Mouse (Mus musculus): ENCODE measurements around the gene Ccpg1os. TPM values are rescaled to one million over a fixed set of nuclear protein-coding genes. Genes with fewer than 3 reads are reported as not detected.

The Ccpg1os gene
- polyA plus RNA-seq, 1 experiment from 2014 or later = 31.2 TPM

DNA sequence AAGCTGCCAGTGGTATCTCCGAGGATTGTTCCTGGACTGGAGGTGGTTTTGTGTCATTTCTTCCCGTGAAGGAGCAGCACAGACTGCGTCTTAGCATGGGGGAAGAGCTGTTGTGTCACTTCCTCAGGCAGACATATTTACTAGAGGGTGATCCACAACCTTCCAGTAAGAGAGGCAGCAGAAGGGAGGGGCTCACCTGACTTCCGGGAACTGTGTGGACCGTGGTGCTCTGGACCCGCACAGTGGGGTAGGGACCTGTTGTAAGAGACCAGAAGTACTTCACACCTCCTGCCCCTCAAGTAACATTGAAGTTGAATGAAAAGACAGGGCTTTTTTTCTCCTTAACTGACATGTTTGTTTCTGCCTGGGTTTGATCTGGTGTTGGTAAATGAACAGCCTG lies 19.9 kb upstream of the Ccpg1os start:
- 65% methylated on average over 6 of the region's 6 CpGs for WGBS
- Histone ChIP-seq H3K9ac (replicated peaks; ENCODE audit: low read depth) (no peak overlapping the region), H3K9me3 (ENCODE audit: low read length) (no peaks in the 10 kb centered on the region), H3K4me3 (ENCODE audit: low read depth, low read length) (no peak overlapping the region), H3K27ac (ENCODE audit: low read length) (no peak overlapping the region), H3K36me3 (ENCODE audit: insufficient read depth, low read length) (peaks cover 17% of the 10 kb centered on the region; the same call in 1 of the 2 replicates), H3K4me2 (replicated peaks; ENCODE audit: low read depth, low read length) (no peak overlapping the region), H3K27me3 (replicated peaks; ENCODE audit: insufficient read depth, low read length) (no peaks in the 10 kb centered on the region), H3K4me1 (ENCODE audit: insufficient read depth, low read depth, low read length) (no peaks in the 10 kb centered on the region)
- DNase-seq (ENCODE audit: low spot score) (no peak), ATAC-seq (no peak)
- no peak for TF ChIP-seq CTCF (IDR thresholded peaks at IDR 0.05)
- TF ChIP-seq EP300 (IDR thresholded peaks at IDR 0.05) = no peak

DNA sequence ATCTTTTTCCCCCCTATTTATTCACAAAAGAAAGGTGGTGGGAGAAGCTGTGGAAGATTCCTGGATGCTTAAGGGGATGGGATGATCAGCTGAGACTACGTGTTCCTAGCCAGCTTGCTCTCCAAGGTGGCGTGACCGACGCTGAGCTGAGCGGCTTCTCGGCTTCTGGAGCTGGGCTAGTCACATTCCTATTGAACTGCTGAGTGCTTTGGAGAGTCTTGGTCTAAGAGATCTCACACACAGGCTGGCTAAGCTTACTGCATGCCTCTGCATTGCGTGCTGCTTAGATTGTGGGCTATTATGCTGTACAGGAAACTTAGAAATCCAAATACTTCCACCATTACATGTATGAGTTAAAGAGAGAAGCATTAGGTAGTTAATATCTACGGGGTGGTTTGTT lies 18.9 kb upstream of the Ccpg1os start:
- TF ChIP-seq EP300 (IDR thresholded peaks at IDR 0.05) (no peak), CTCF (IDR thresholded peaks at IDR 0.05) (no peak)
- 68% methylated on average over 8 of the region's 8 CpGs for WGBS
- ATAC-seq = peak; percentile 81
- no peaks in the 10 kb centered on the region for H3K9me3 ChIP-seq (ENCODE audit: low read length)
- H3K36me3 ChIP-seq (ENCODE audit: insufficient read depth, low read length) = peaks cover 15% of the 10 kb centered on the region; the same call in 1 of the 2 replicates
- H3K9ac ChIP-seq (replicated peaks; ENCODE audit: low read depth) = no peak overlapping the region
- no peaks in the 10 kb centered on the region for H3K27me3 ChIP-seq (replicated peaks; ENCODE audit: insufficient read depth, low read length)
- H3K4me3 ChIP-seq (ENCODE audit: low read depth, low read length) = no peak overlapping the region
- peak; percentile 55 for DNase-seq (ENCODE audit: low spot score)
- H3K4me1 ChIP-seq (ENCODE audit: insufficient read depth, low read depth, low read length) = no peaks in the 10 kb centered on the region
- H3K27ac ChIP-seq (ENCODE audit: low read length) = no peak overlapping the region
- no peak overlapping the region for H3K4me2 ChIP-seq (replicated peaks; ENCODE audit: low read depth, low read length)

DNA sequence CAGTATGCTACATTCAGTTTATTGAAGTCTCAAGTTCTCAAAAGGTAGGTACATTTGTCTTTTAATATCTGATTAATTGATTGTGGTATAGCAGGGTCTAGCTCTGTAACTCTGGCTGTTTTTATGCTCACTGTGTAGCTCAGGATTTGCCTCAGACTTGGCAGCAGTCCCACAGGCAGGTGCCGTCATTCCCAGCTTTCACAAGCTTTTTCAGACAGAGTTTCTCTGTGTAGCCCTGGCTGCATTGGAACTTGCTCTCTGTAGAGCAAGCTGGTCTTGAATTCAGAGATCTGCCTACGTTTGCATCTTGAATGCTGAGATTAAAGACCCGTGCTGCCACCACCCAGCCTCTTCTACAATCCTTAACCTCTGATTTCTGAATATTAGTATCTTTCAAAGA lies 17.0 kb upstream of the Ccpg1os start:
- no peak overlapping the region for H3K9ac ChIP-seq (replicated peaks; ENCODE audit: low read depth)
- H3K36me3 ChIP-seq (ENCODE audit: insufficient read depth, low read length) = peaks cover 15% of the 10 kb centered on the region; the same call in 1 of the 2 replicates
- no peaks in the 10 kb centered on the region for H3K27me3 ChIP-seq (replicated peaks; ENCODE audit: insufficient read depth, low read length)
- no peaks in the 10 kb centered on the region for H3K9me3 ChIP-seq (ENCODE audit: low read length)
- H3K27ac ChIP-seq (ENCODE audit: low read length) = no peak overlapping the region
- WGBS = 53% methylated on average over 3 of the region's 3 CpGs
- no peak for TF ChIP-seq CTCF (IDR thresholded peaks at IDR 0.05)
- no peak for TF ChIP-seq EP300 (IDR thresholded peaks at IDR 0.05)
- no peak overlapping the region for H3K4me3 ChIP-seq (ENCODE audit: low read depth, low read length)
- DNase-seq (ENCODE audit: low spot score) (no peak), ATAC-seq (no peak)
- H3K4me2 ChIP-seq (replicated peaks; ENCODE audit: low read depth, low read length) = no peak overlapping the region
- no peaks in the 10 kb centered on the region for H3K4me1 ChIP-seq (ENCODE audit: insufficient read depth, low read depth, low read length)

DNA sequence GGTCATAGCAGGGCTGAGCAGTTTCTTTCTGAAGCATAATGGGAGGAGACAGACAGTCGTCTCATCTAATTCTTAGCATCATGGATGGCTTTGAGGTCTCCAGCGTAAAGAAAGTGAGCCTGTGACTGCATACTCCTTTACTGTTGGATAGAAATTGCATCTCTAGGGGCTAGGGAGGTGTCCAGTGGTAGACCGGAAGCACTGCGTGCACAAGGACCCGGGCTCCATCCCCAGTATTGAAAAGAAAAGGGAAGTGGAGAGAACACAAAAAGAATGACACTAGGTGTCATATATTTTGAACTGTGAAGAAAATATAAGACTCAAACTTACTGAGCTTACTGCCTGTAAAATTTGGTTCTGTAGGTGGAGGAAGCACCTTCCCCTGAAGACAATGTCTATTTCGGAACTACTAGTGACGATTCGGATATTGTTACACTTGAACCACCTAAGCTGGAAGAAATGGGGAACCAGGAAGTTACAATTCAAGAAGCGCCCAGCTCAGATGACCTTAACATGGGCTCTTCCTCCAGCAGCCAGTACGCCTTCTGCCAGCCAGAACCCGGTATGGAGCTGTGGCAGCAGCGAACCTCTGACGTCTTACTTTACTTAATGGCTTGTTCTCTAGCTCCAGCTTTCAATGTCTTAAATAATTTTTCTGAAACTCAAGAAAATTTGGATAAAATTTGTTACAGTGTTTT lies 16.3 kb upstream of the Ccpg1os start:
- 83% methylated on average over 13 of the region's 13 CpGs for WGBS
- no peak for ATAC-seq
- Histone ChIP-seq H3K27ac (ENCODE audit: low read length) (no peak overlapping the region), H3K27me3 (replicated peaks; ENCODE audit: insufficient read depth, low read length) (no peaks in the 10 kb centered on the region), H3K4me3 (ENCODE audit: low read depth, low read length) (no peak overlapping the region), H3K4me1 (ENCODE audit: insufficient read depth, low read depth, low read length) (no peaks in the 10 kb centered on the region), H3K4me2 (replicated peaks; ENCODE audit: low read depth, low read length) (no peak overlapping the region), H3K9me3 (ENCODE audit: low read length) (no peaks in the 10 kb centered on the region), H3K36me3 (ENCODE audit: insufficient read depth, low read length) (peaks cover 15% of the 10 kb centered on the region; the same call in 1 of the 2 replicates), H3K9ac (replicated peaks; ENCODE audit: low read depth) (no peak overlapping the region)
- TF ChIP-seq CTCF (IDR thresholded peaks at IDR 0.05) (no peak), EP300 (IDR thresholded peaks at IDR 0.05) (no peak)
- peak; percentile 21 for DNase-seq (ENCODE audit: low spot score)

DNA sequence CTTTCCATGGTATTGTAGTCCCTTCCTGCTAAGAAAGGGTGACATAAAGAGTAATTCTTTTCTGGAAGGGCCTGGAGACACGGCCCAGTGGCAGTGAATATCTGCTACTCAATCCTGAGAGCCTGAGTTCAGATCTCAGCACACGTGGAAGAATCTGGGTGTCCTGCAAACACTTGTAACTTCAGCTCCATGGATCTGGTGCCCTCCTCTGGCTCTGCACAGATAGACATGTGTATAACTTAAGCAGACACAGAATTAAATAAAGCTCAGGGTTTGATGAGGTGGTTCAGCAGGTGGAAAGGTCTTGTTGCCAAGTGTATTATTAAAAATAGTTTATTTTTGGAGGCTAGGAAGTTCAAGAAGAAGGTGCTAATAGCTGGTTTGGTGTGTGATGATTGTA lies 15.3 kb upstream of the Ccpg1os start:
- Histone ChIP-seq H3K27ac (ENCODE audit: low read length) (no peak overlapping the region), H3K4me2 (replicated peaks; ENCODE audit: low read depth, low read length) (no peak overlapping the region), H3K9me3 (ENCODE audit: low read length) (no peaks in the 10 kb centered on the region), H3K9ac (replicated peaks; ENCODE audit: low read depth) (no peak overlapping the region), H3K4me1 (ENCODE audit: insufficient read depth, low read depth, low read length) (no peaks in the 10 kb centered on the region), H3K36me3 (ENCODE audit: insufficient read depth, low read length) (peaks cover 7% of the 10 kb centered on the region; the same call in 1 of the 2 replicates), H3K27me3 (replicated peaks; ENCODE audit: insufficient read depth, low read length) (no peaks in the 10 kb centered on the region), H3K4me3 (ENCODE audit: low read depth, low read length) (no peak overlapping the region)
- no peak for ATAC-seq
- WGBS = 62% methylated on average over 2 of the region's 2 CpGs
- DNase-seq (ENCODE audit: low spot score) = no peak
- TF ChIP-seq EP300 (IDR thresholded peaks at IDR 0.05) (no peak), CTCF (IDR thresholded peaks at IDR 0.05) (peak; percentile 30)

DNA sequence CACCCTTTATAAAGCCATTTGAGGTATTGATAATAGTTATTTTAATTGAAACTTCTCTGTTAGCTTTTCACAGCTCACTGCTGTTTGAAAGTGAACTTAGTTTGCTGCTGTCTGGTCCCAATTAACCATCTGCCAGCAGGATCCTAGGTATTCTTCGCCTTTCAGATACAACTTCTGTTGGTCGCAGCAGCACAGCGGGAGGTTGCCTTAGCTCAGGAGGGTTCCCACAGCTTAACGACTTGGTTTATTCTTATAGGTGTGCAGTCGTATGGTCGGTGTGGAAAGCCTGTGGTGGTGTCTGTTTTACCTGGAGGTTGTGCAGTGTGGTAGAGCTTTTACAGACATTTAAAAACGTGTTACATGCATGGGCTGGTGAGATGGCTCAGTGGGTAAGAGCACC lies 11.6 kb upstream of the Ccpg1os start:
- DNase-seq (ENCODE audit: low spot score) = no peak
- H3K9ac ChIP-seq (replicated peaks; ENCODE audit: low read depth) = no peak overlapping the region
- H3K27me3 ChIP-seq (replicated peaks; ENCODE audit: insufficient read depth, low read length) = no peaks in the 10 kb centered on the region
- no peak for ATAC-seq
- H3K4me1 ChIP-seq (ENCODE audit: insufficient read depth, low read depth, low read length) = no peaks in the 10 kb centered on the region
- H3K36me3 ChIP-seq (ENCODE audit: insufficient read depth, low read length) = peaks cover 7% of the 10 kb centered on the region; the same call in 1 of the 2 replicates
- H3K9me3 ChIP-seq (ENCODE audit: low read length) = no peaks in the 10 kb centered on the region
- H3K4me3 ChIP-seq (ENCODE audit: low read depth, low read length) = no peak overlapping the region
- TF ChIP-seq EP300 (IDR thresholded peaks at IDR 0.05) (no peak), CTCF (IDR thresholded peaks at IDR 0.05) (no peak)
- WGBS = 64% methylated on average over 7 of the region's 7 CpGs
- no peak overlapping the region for H3K4me2 ChIP-seq (replicated peaks; ENCODE audit: low read depth, low read length)
- no peak overlapping the region for H3K27ac ChIP-seq (ENCODE audit: low read length)

All from lung, postnatal 0 days (tissue).